Mouse (Mus musculus) small intestine, adult 2 months (tissue): ENCODE data around the gene Cdh24.

ENCODE experiments used
- CTCF ChIP-seq: fragments of 200-500 bp; IDR thresholded peaks from 2 replicates; pipeline ENCODE4 v1.5.1; 2012; ENCODE audit warnings: low read depth, mild to moderate bottlenecking, control low read depth, inconsistent platforms, low read length, moderate library complexity, mixed read lengths; ENCODE audit not compliant: insufficient replicate concordance, insufficient read length; ENCODE audit errors: extremely low read depth
- POLR2A ChIP-seq: fragments of 200-500 bp; IDR thresholded peaks from 2 replicates; pipeline ENCODE4 v1.6.1; 2012; ENCODE audit warnings: low read depth, mild to moderate bottlenecking, control low read depth, inconsistent platforms, low read length, moderate library complexity

DNA sequence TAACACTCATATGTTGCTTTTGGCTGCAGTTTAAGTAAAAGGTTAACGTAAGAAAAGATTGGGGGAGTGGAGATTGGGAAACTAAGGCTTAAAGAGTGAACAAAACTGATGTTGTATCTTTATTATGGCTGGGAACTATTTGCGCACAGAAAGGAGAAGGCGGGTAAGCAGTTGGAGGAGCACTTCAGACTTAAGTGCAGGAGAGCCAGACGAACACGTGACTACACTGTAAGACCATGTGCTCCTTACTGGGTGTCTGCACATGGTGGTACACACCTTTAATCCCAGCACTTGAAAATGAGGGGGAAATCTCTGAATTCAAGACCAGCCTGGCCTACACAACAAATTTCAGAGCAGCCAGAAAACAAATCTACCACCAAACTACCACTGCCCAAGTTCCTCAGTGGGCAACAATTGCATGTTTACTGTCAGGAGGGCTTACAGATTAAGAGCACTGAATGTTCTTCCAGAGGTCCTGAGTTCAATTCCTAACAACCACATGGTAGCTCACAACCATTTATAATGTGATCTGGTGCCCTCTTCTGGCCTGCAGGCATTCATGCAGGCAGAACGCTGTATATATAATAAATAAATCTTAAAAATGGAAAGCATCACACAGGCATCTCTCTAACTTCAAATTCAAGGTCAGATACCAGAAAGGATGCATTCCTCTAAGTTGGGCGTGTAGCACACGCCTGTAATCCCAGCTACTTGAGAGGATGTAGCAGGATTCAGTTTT, 5.9 kb upstream of the Cdh24 start:
- TF ChIP-seq CTCF: no peak
- no peak for TF ChIP-seq POLR2A
